Mouse (Mus musculus) frontal cortex, postnatal 25 days (tissue): ENCODE data around the gene Chpf2.
"Not testable (repeated sequence)": the region's sequence is repeated elsewhere in the genome, so short reads cannot be mapped to it uniquely, and the experiment has no call there.

ENCODE experiments used
- DNase-seq, 2 experiments: peaks; one replicate each; pipeline ENCODE4 v3.0.0; 2022; ENCODE audit warnings: low spot score in 2 of 2

The Chpf2 gene

DNA sequence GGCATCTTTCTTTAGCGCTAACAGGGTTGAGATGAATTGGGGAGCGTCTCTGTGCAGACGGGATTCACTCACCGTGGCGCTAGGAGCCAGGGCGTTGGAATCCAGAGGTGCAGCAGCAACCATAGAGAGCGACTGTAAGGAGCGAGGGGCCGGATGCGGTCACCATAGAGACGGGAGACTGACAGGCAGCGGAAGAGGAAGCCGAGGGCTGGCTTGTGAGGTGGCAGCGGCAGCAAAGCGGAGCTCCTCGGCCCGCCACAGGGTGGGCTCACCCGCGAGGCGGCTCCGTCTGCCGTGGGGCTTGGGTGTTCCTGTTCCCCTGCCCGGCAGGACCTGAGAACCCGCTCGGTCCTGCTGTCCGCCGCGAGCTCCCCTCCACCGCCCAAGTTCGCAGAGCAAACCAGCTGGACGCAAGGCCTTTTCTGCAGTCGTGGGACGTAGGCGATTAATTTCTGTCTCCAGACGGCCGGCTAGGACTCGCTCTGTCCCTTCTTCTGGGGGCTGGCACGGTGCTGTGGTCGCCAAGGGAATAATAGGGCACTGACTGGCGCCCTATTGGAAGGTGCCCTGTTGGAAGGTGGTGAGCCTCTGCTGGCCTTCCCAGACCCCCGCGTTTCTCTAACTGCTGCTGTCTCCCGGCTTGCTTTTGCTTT is at the start of gene Chpf2:
TSS of gene Chpf2 (plus strand) at position 195 of the 653 bp plus-strand sequence.
- peak in 1 of 2 experiments; percentile 72 for DNase-seq

DNA sequence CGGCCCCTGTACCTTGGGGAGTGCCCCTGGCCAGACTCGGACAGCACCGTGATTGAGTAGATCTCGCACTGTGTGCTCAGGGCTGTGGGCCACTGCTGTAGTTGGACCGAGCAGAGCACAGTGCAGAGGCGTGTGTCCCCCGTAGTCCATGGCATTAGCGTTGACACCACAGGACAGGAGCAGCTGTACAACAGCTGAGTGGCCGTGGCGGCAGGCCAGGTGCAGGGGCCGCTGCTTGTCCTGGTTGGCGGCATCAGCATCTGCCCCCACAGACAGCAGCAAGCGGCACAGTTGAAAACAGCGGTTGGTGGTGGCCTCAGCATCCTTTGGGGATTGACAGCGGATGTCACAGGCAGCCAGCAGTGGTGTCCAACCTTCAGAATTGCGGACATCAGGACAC is 48.9 kb upstream of the Chpf2 start:
- no peak for DNase-seq

DNA sequence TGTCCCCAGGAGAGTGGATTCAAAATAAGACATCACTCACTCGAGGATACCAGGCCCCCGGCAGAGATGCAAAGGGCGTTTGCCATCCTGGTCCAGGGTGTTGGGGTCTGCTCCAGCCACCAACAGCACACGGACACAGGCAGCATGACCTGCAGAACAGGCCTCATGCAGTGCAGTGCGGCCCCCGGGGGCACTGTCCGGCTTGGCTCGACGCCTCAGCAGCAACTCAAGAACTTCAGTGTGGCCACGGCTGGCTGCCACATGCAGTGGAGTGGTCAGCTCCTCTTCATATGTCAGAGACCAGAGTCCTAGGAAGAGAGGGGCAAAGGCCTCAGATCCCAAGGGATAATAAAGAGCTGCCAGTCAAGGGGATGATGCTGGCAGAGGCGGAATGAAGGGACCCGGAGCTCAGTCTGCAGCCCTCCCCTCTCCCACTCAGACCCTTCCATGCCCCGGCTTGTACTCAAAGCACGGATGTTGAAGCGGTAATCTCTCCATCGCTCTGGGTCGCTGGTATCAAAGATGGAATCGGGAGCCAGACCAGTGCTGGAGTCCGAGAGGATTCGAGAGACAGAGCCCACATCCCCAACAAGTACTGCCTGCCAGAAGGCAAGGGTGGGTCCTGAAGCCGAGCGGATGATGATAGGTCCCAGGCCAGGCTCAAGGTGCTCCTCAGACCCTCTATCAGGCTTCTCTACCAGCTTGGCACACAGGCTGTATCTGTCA is 46.8 kb upstream of the Chpf2 start:
- DNase-seq, result no peak

DNA sequence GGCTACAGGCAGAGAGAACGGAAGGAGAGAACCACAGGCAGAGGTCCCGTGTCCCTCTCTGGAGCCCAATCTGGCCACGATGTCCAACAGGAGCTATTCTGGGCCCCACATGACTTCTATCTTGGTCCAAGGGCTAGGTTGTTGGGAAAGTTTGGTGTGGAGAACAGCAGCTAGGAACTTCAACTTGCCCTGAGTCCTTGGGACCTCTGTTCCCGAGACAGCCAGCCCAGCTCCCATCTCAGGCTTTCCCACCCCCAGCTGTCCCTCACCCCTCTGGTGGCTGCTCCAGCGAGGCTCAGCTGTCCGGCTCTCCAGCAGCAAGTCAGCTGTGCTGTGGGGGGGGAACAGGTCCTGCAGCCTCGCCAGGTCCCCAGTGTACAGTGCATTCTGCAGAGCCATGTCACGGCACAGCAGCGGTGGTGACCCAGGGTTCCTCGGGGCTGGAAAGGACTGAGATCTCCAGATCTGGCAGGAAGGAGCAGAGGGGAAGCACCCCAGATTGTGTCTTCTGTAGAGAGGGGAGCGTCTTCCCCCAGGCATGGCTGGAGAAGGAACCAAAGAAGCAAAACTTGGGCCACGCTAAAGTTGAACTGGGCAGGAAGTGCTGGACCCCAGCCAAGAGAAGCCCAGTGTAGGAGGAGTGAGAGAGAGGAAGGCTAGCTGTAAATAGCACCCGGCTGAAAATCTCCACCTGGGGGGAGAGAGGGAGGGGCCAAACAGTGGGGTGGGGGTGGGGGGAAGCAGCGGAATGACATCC is 46.0 kb upstream of the Chpf2 start, which contains the start of gene Asb10:
TSS of gene Asb10 (minus strand) at position 592 of the 757 bp plus-strand sequence.
- peak in 1 of 2 experiments; percentile 23 for DNase-seq

DNA sequence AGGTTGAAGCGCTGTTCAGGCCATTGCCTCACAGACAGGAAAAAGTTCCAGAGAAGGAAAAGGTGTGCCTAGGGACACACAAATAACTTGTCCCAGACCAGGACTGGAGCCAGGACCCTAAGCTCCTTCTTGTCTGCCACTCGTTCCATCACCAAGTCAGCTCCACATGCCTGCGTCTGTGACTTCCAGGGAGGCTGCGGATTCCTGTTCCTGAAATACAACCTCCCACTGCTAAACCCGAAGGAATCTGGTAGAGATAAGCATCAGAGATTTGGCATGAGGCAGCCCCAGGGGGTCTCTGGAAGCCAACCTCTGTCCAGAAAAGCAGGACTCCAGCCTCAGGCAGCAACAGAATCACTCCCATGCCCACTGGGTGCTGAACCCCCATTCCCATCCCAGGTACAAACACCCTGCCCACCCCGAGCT is 45.4 kb upstream of the Chpf2 start:
- no peak for DNase-seq

DNA sequence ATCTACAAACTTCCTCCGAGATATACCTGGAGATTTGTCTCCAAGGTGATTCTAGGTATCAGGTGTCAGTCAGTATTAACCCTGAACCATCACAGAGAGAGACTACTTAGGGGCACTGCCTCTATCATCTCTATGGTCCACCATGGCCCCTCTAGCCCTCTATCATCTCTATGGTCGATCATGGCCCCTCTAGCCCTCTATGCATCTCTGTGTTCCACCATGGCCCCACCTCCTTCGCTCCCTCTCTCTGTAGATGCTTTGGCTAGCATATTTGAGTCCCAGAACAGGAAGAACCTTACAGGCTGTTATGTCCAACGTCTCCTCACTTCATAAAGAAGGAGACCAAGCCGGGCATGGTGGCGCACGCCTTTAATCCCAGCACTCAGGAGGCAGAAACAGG is 43.9 kb upstream of the Chpf2 start:
- DNase-seq, result no peak

DNA sequence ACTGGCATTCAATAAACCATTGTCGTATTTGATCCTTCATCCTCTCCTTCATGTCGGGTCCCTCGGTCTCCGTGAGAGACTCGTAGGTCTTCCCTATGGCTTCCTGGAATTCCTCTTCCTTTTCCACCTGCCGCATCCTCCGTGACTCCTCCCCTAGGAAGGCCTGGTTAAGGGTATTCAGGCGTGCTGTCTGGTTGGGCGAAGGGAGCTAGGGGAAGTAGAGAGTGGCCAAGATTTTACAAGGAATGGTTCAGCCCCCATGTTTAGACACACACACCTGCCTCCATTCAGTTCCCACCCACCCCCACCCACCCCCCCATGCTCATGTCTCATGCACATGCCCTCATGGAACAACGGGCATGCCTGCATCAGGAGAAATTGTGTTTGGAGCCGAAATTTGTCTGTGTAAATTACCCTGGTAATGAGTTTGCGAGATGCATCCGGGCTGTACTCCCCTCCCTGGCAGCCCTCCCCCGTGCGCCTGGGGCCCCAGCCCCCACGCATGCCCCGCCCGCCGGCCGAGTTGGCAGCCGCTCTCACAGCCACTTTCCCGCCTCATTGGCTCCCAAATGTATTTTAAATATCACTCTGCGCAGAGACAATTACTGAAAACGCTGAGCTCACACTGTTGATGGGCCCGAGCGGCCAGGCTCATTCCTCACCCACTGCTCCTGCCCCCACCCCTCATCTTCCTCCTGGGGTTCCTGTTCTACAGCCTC is 35.8 kb upstream of the Chpf2 start:
- peak; percentile 23 for DNase-seq

DNA sequence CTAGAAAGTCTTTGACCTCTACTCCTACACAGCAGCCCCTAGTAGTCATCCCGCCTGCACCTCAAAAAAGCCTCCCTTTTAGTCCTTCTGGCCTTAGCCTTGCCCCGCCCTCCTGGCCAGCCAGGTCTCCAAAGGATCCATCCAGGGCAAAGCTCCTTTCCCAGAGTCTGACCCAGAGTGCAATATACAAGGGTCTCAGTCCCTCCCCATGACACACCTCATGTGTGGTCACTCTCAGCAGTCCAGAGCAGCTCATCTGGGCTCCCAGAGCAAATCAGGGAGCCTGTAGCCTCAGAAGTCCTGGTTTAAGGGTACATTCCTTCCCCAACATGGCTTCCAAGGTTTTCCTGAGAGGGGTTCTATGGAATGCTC is 35.2 kb upstream of the Chpf2 start:
- no peak for DNase-seq

DNA sequence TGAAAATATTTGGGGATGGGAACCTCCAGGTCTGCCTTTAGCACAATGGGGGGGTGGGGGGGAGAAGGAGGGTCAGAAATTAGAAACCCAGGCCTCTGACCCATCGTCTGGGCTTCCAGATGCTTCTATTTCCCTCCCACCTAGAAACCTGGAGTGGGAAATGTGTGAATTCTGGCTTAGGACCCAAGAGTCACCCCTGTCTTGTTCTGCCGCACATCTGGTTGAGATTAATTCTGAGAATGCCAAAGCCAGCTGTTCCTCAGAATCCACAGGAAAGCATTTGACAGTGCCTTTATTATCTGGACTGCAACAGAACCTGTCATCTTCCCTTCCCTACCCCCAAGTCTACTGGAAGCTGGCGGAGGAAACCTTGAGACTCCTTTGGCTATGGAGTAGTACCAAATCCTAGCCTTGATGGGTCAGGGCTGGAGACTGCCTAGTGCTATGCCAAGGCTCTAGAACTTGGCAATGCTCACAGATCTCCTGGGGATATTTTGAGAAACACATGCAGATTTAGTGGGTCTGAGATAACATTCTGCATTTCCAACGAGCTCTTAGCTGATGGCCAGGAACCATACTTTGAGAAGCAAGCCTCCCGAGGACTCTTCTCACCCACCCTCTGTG is 32.8 kb upstream of the Chpf2 start:
- no peak for DNase-seq

DNA sequence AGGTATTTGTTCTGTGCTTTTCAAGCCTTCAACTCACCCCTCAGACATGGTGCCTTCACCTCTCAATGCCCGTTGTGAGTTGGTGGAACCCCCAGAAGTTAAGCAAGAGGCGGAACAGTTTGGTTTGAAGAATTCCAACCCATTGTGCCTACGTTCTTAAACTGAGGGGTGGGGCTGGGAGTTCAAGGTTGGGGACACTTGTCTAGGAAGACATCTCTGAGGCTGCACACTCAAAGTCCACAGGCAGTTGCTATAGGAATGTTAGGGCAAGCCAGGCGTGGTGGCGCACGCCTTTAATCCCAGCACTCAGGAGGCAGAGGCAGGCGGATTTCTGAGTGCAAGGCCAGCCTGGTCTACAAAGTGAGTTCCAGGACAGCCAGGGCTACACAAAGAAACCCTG is 31.2 kb upstream of the Chpf2 start:
- not testable (repeated sequence) for DNase-seq

DNA sequence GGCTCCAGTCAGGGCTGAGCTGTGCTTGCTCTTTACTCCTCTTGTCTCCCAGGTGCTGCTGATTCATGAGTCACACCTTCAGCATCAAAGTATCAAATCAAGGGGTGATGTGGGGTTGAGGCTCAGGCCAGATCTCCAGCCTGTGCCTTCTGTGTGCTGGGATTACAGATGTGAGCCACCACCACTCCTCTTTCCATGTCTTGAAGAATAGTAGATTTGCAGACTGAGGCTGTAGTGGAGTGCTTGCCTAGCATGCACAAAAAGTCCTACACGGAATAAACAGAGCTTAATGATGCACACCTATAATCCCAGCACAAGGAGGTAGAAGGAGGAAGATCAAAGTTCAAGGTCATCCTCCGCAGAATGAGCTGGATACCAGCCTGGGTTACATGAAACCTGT is 29.8 kb upstream of the Chpf2 start, which contains the start of gene 4931409K22Rik:
TSS of gene 4931409K22Rik (minus strand) at position 101 of the 400 bp plus-strand sequence.
- no peak for DNase-seq

DNA sequence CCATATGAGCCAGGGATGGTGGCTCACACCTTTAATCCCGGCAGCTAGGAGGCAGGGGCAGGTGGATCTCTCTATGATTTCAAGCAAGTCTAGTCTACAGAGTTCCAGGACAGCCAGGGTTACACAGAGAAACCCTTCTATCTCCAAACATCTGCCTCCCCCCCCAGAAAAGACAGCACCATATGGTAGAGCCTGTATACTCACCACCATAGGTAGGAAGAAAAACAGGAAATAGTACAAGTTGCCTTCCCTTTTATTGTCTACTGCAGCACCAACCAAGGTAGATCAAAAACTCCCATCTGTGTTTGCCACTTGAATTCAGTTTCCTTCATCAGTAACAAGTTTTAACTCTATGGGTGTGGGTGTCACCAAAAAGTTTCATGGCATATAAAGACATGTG is 10.6 kb upstream of the Chpf2 start:
- DNase-seq, result no peak

DNA sequence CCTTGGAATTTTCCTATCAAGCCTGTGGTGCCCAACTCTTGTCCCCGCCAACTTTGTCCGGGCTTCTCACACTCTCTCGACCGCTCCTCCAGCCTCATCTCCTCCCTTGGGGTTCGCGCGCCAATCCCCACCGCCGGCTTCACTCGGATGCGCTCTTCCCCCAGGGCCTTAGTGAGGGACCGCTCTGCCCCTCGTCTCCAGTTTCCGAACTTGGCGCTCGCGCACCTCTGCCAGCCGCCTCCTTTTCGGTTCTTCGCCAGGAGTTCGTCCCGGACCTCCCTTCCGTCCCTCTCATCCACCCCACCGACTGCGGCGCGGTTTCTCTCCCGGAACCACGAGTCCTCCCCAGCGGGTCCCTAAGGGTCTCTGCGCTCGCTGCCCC is 9.7 kb upstream of the Chpf2 start:
- DNase-seq, result no peak

DNA sequence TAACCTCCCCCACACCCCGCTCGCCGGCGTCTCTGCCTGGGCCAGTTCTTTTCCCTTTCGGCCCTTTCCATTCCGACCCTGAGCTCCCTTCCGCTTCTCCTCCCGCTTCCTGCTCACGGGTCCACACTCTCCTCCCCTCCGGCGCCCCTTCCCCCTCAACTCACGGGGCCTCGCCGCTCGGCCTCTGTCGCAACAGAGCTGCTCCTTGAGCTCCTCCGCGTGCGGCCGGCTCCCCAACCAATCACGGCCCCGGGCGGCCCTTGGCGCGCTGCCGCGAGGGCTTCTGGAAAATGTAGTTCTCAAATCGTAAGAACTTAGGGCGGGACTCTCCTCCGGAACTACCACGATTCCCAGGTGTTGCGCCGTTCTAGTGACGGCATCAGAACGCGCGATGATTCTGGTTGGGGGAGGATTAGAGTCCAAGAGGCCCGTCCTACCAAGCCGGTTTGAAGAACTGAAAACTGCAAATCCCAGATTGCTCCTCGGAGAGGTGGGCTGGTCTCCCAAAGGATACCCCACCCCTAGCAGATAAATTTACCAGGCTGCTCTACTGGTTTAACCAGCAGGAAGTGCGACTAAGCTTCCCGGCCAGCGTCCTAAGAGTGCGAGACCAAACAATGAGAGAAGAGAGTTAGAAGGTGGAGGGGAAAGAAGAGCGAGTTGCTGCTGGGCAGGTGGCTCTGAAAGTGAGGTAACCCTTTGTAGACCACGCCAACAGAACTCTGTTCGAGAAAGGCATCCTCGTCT is 9.2 kb upstream of the Chpf2 start, which contains the start of gene Abcf2:
TSS of gene Abcf2 (minus strand) at position 285 of the 747 bp plus-strand sequence.
- peak; percentile 100 for DNase-seq

DNA sequence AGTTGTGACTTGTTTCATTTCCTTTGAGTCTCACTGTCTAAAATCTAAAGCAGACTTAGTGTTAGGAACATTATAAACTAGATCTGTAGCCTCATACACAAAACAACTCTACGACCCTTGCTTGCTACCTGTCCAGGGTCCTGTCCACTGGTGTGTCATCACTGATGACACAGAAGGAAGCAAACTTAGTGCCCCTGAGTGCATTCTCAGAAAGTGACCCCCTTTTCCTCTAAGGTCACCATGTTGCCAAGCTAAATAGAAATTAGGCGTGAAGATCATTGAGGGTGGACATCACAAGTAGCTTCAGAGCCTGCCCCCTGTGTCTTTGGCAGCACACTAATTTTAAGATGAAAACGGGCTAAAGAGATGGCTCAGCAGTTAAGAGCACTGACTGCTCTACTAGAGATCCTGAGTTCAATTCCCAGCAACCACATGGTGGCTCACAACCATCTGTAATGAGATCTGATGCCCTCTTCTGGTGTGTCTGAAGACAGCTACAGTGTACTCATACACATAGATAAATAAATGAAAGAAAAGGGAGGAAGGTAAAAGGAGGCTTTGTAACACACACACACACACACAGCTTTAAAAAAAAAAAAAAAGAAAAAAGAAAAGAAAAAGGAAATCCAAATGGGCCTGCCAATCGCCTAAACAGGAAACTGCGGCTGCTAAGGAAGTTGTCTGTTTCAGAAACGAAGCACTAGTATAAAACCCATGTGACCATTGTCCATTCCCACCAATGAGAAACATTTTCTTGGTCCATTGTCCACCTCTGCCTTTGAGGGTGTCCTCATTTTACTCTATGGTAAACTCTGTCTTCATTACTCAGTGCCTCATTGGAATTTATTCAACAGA is 8.2 kb upstream of the Chpf2 start:
- DNase-seq, result no peak

DNA sequence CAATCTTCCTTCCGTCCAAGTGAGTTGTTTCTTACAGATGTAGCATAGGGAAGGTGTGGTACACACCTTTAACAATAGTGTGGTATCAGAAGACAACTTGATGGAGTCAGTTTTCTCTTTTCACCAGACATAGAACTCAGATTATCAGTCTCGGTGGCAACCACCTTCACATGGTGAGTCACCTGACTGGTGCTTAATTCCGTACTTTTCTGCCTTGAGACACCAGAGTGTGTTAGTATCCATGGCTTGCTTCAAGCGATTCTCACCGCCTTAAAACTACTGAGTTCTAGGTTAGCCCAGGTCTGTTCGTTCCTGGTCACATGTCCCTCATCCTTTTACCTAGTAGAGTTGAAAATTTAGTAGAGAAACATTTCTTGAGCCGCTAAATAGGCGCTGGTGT is 435 bp upstream of the Chpf2 start:
- no peak for DNase-seq

DNA sequence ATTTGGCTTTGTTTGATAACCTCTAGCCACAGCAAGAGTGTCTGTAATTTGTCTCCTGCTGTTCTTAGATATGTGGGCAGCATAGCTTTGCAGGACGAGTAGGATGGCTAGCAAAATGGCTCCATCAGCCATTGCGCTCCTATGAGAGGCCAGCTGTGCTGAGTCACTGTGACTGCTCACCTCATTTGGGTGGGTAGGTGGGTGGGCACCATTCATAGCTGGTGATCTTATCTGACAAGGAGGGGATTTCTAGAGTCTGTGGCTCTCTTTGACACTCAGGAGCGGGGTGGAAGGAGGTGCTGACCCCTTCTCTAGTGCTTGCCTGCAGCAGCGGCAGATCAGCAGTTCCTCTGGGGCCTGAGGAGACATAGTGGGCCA is 648 bp downstream of the Chpf2 start:
- no peak for DNase-seq

DNA sequence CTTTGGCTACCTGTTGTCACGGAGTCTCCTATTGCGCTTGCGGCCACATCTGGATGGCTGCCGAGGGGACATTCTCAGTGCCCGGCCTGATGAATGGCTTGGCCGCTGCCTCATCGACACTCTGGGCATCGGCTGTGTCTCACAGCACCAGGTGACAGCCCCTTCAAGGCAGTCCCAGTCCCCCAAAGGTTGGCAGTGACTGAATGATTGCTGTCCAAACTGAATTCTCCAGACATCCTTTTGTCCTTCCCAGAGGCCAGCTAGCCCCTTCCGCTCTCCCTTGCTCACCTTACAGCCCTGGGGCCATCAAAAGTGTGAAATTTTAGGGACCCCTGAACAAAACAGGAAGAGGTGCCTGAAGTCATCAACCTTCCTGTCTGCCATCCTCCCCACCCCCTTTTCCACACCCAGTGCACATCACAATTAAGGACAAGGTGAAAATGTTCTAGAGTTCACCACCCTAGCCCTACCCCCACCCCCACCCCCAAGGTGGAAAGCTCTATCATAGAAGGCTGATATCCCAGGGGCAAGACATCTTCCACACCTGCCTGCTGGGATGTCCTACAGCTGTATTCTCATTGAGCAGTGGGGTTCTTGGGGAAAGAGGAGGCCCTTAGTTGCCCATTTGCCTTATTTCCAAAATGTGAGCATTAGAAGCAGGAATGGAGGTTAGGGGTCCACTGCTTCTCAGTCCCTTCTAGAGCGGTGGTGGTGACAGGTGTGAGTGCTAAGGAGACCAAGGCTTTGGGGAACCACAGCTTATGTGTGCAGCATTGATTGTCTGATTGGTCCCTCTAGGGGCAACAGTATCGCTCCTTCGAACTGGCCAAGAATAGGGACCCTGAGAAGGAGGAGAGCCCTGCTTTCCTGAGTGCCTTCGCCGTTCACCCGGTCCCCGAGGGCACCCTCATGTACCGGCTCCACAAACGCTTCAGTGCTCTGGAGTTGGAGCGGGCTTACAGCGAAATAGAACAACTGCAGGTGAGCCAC is 3.3 kb downstream of the Chpf2 start:
- no peak for DNase-seq
